Mouse (Mus musculus): ENCODE results near the gene Fndc1.

DNA sequence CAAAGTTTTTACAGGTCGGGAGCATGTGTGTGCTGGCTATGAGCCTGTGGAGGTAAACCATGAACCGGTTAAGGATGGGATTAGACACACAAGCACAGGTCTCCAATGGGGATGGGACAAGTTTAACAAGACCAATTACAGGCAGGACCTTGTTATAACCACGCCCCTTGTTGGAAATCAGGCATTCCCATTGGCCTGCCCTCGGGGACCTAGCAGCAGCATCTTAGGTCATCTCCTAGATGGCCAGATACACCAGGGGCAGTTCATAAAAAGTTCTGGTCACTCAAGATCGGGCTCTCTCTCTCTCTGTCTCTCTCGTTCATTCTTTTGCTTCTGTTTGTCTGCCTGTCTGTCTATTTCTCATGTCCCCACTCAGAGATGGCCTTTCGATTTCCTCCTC is 6.9 kb downstream of the Fndc1 start:
- no peak for TF ChIP-seq CTCF (IDR thresholded peaks at IDR 0.05; ENCODE audit: borderline replicate concordance, insufficient read depth, low read length)
- TF ChIP-seq POLR2A (IDR thresholded peaks at IDR 0.05; ENCODE audit: low read depth, low read length): no peak

All from embryonic fibroblast, embryonic 13.5 days (primary cell).